Mouse (Mus musculus) induced T-regulatory cell, adult 2 months (primary cell): ENCODE results near the gene Arhgap11a.

Experiments used
- DNase-seq: peaks from one replicate; pipeline ENCODE4 v3.0.0-alpha.2; 2012; ENCODE audit warnings: low read depth

Gene Arhgap11a

DNA sequence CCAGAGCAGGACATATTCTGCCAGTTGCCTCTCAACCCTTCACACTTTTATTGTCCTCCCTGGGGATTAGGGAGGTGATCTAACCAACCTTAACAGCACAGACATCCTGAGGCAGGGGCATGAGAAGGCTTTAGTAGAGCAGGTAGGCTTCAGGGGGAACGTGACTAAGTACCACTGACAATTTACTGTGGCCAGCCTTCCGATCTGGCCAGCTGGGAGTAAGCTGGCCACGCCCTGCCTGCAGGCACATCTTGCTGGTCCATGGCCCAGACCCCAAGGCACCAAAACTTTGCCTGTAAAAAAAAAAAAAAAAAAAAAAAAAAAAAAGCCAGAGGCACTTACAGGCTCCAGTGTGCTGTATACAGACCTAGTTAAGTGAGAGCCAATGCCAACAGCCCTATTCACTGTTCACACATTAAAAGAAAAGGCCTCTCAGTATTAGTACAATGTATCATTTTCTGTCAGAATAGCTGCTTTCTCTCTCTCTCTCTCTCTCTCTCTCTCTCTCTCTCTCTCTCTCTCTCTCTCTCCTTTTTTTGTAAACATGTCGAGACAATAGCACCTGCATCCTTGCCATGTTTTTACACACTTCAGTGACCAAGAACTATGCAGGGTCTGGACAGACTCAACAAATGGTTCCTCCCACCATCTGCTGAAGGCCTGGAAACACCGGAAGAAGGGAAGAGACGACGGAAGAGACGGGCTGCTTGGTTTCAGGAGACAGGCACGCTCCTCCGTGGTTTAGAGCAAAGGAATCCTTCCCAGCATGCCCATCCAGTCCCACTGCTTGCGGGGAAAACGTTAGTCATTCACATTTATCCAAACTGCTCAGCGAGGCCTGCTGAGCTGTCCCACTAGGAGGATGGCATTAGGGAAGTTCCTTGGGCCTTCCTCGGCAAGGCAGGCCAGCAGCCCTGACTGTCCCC lies 30.5 kb downstream of the Arhgap11a start:
- DNase-seq = no peak

DNA sequence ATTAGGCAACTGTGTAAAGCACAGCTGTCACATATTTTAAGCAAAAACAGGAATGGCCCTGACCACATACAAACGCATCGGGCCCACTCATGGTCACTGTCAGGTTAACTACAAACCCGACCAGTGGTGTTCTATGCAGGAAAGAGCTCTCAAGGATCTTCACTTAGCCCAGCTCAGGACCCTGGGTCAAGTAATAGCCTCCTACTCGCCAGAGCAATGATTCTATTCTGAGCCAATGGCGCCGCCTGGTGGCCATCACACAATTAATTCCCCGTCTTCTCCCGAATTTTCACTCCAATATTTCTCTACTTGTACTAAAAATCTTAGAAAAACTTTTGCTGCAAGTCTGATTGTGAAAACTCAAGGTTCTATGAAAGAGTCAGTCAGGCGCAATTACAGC lies 40.8 kb downstream of the Arhgap11a start:
- peak; percentile 41 for DNase-seq

DNA sequence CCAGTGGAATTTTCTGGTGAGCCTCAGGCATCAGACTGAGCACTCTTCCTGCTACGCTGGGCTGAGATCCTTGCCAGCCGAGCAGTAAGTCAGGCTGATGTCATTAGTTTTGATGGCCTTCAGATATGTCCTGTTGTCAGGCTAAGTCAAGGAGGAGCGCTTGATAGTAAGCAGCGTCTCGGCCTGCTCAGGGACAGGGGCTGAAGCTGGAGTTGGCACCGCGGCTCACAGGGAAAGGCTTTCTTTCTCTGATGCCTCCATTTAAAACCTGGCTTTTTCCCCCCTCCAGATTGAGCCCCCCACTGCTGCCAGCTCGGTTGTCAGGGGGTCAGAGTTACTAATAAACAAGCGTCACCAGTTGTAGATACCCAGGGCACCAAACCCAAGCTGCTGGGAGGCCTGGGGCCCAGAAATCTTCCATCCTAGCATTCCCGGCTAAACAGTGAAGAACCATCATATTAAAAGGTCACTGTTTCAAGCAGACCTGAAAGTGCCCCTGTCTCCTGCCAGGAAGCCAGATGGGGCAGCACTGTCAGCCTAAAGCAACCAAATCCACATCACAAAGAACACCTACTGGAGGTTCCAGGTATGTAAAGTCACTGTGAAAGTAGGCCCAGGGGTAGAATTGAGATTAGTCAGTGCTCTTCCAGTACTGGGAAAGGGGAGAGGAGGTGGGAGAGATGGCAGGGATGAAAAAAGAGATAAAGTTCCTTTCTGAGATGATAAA lies 41.4 kb downstream of the Arhgap11a start:
- no peak for DNase-seq

DNA sequence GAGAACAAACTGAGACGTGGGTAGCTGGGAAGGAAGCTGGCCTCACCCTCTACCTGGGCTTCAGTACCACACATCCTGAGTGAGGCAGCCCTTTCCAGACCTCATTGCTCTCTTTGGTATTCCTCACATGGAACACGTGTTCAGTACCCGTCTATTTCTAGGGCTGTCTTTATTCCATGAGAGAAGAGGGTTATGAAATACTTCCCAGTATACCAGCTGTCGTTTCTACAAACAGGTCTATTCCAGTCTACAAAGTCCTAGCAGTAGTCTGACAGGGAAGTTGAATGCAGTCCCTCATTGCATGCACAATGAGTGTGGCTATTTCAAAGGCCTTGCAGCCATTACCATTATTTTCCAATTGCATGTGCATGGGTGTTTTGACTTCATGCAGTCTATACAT lies 42.7 kb downstream of the Arhgap11a start:
- no peak for DNase-seq

DNA sequence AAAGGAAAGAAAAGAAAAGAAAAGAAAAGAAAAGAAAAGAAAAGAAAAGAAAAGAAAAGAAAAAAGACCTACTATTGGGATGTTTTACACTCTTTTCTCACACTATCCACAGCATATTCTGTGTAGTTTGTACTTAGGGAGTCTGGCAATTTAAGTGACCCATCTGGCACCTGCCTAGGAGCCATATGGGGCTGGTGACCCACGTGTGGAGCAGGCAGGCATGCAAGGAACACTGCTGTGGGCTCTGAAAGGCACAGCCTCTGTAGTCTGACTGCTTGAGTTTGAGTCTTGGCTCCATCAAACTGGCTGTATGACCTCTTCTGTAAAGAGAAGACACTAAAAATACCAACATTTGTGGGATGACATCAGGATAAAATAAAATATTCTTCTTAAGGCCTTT lies 44.7 kb downstream of the Arhgap11a start:
- no peak for DNase-seq

DNA sequence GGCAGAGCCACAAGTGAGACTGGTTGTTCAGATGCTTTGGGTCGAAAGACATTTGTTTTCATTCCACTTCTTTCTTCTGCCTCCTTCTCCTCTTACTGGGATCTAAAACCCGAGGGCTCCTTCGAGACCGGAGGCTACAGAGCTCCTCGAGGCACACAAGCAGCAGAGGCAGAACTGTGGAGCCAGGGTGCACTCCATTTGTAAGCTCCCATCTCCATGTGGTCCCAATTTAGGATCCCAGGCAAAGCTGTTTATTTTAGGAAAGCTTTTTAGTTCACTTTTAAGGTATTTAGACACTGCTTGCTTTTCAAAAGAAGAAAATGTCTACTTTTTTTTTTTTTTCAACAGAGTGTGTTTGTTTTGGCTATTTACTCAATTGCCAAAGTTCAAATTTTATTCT lies 47.6 kb downstream of the Arhgap11a start:
- no peak for DNase-seq

DNA sequence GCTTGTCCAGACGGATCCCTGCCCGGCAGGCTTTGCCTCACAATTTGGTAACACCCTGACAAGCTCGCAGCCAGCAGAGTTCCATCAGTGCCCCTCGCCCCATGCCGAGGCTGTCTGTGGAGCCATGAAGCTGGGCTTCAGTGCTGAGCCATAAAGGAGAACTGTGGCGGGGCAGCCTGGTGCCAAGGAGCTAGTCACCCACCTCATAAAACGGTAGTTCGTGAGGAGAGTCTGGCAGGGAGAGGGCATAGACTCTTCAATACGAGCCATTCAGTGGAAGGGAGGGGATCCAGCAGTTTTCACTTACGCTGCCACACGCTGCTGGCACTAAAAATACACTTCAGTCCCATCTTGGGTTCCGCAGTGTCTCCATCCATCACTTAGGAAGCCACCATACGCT lies 49.9 kb downstream of the Arhgap11a start:
- DNase-seq = no peak

DNA sequence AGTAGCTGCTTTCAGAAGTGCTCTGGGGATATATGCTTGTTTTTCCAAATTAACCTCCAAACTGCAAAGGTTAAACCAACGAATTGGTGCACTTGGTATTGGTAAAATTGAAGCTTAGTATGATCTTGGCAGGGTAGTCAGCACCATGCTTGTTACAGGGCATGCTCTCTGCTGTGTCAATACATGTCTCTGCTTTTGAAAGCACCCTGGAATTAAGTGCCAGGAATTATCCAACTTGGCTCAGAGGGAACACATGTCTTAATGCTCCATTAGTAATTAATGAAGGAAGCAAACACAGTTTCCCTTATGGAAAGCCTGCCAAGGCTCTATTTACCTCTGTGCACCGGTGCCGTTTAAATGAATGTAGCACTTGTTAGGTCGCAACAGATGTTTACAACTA lies 53.3 kb downstream of the Arhgap11a start:
- DNase-seq = no peak

DNA sequence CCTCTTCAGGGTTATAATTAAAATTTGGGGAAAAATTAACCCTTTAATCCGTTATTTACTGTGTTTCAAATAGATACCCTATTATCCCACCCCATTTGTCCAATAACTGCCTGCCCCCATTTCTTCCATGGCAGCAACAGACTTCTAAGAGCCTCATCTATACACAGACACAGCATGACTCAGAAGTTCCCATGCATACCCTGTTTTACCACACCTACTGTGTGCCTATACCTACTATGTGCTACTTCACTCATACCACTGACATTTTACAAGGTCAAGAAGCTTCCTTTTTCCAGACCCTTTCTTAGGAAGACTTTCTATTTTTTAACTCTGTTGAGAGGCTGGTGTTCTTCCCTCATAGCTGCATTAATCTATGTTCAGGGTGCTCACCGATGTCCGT lies 54.9 kb downstream of the Arhgap11a start:
- no peak for DNase-seq

DNA sequence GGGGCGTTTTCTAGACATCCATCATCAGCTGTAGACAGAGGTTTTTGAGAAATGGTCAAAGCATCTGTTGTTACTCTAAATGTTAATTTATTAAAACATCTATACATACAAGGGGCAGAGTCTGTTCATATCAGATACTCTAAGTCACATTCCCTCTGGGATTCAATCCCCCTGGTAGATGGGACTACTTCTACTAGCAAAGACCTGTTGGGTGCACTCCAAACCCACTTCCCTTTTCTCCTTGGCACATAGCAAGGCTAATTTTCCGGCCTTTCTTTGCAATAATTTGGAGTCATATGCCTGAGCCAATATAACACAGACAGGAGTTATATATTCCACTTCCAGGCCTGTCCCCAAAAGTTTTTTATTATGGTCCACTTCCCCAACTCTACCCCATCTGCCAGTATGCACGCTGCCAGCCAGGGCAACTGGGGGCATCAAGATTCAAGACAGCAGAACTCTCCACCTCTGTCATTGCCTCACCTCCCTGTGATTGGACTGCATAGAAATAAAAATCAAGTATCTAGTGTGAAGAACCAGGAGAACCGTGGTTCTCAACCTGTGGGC lies 59.6 kb downstream of the Arhgap11a start:
- no peak for DNase-seq

DNA sequence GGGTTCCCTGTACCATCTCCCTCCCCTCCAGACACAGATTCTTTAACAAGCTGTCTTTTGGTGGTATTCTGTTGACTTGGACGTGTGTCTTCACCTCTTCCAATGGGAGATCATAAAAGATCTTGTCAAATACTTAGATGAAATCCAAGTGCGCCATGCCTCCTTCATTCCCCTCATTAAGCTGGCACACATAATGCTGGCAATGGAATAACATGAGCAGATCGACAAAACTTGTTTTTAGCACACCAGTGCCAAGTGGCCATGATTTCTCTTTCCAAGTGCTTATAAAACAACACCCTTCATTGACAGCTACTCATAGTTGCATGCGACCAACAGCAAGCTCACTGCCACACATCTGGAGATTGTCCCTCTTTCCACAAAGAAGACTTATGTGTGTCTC lies 60.6 kb downstream of the Arhgap11a start:
- no peak for DNase-seq

DNA sequence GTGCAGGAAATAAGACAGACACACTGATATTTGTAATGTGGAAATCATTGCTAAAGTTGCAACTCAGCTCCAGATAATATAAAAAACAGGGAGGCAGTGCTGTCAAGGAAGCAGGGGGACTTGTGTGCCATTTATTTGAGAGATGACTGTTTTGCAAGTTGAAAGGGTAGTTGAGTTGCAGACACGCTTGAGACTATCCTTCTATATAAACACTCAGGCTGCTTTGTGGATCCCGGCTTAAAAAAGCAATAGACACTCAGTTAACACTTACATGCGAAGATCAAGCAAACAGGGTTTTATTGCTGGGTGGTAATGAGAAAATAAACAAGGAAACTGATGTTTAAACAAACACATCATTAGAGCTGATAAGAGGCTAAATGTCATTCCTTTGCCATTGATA lies 63.6 kb downstream of the Arhgap11a start:
- no peak for DNase-seq

DNA sequence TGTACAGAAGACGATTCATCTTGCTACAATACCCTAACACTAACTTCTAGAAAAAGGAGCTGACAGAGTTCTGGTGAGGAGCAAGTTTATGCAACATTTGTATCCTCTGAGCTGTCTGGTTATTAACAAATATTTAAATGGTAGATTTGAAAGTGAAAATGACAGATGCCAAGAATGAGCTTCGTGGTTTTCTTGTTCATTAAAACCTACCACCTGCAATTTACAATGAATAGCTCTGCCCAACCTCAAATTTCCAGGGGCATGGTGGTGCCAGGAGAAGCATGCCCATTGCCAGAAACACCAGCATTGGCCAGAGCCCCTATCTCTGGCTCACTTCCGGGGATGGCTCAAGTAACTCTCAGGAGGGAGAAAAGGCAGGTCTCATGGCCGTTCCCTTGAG lies 66.9 kb downstream of the Arhgap11a start:
- no peak for DNase-seq
